Mouse (Mus musculus) cerebellum, adult 2 months (tissue): Measurements from ENCODE around the gene Kifap3.

Source experiments
- CTCF ChIP-seq: fragments of 200-500 bp; IDR thresholded peaks from 2 replicates; pipeline ENCODE4 v1.5.1; 2011; ENCODE audit warnings: low read depth, mild to moderate bottlenecking, control low read depth, low read length, moderate library complexity, borderline replicate concordance; ENCODE audit not compliant: insufficient read depth
- POLR2A ChIP-seq: fragments of 200-500 bp; IDR thresholded peaks from 2 replicates; pipeline ENCODE4 v1.6.1; 2011; ENCODE audit warnings: low read length, control low read depth, borderline replicate concordance; ENCODE audit not compliant: insufficient read depth

DNA sequence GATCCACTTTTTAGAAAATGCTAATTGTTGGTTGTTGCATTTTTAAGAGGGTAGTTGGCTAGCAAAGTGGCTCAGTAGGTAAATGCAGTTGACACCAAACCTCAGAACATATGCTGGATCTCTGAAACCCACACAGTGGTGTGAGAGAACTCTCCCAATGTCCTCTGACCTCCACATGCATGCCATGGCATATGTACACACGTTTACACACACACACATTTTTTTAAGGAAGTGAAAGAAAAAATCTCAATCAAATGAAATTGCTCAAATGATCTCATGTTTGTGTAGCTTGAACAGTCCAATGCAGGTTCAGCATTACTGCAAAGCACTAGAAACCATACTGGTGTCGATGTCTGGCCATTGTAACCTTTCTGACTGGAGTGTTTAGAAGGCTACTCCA lies 120.2 kb downstream of the Kifap3 start:
- no peak for TF ChIP-seq CTCF
- no peak for TF ChIP-seq POLR2A
